Mouse (Mus musculus) fat pad, adult 2 months (tissue): ENCODE data around the gene Plekhg3.
A peak's percentile ranks its signal among the peaks of the same experiment; 100 is the strongest.

Source experiments
- DNase-seq: peaks from one replicate; pipeline ENCODE4 v3.0.0-alpha.2; 2011; ENCODE audit warnings: low read depth, low spot score; ENCODE audit errors: extremely low read depth

Plekhg3 gene

GRCm38 (mm10) chr12:76527245-76527881 lies 3.3 kb upstream of the Plekhg3 start:
- DNase-seq, result no peak

GRCm38 (mm10) chr12:76528766-76529165 lies 1.9 kb upstream of the Plekhg3 start:
- no peak for DNase-seq

- DNase-seq, result no peak
Measured at GRCm38 (mm10) chr12:76531986-76532925, 1.6 kb downstream of the Plekhg3 start.

DNA sequence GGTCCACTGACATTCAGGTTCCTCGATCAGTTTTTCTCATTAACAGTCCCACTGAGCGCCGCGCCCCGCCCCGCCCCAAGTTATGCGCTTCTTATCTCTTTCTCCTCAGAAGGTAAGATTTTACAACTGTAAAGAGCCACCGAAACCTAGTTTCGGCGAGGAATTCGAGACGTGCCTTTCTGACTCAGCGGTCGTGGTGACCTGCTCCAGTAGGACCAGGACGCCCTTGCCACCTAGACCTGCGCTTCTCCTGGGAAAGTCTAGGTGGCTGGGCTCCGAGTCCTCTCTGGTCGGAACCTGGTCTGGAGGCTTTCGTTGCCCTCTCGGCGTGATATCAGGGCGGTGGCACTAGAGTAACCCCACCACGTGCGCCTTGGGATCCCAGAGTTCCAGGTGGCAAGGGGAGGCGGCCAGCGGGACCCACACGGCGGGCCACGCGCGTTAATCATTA lies 2.3 kb downstream of the Plekhg3 start:
- no peak for DNase-seq

GRCm38 (mm10) chr12:76533377-76534222 lies 2.9 kb downstream of the Plekhg3 start:
- no peak for DNase-seq

- no peak for DNase-seq
Measured at GRCm38 (mm10) chr12:76534233-76534632, 3.5 kb downstream of the Plekhg3 start.

- no peak for DNase-seq
Measured at GRCm38 (mm10) chr12:76534641-76535283, 4.1 kb downstream of the Plekhg3 start.

DNA sequence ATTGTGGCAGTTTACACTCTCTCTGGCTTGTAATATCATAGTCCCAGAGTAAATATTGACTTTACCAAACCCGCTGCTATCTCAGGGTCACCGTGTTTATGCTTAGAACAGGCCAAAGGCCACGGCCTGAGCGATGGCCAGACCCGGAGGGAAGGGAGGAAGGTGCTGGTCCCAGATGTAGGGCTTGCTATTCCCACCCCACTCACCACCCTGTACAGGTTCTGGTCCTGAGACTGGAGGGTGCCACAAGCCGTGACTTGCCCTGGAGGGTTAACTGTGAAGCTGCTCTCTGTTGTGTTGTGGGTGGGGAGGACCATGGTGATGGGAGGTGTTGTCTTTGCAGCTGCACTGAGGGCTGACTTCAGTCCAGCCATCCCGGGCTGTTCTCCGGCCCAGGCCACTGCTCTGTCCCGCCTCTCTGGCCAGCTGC lies 4.8 kb downstream of the Plekhg3 start:
- DNase-seq, result no peak

DNA sequence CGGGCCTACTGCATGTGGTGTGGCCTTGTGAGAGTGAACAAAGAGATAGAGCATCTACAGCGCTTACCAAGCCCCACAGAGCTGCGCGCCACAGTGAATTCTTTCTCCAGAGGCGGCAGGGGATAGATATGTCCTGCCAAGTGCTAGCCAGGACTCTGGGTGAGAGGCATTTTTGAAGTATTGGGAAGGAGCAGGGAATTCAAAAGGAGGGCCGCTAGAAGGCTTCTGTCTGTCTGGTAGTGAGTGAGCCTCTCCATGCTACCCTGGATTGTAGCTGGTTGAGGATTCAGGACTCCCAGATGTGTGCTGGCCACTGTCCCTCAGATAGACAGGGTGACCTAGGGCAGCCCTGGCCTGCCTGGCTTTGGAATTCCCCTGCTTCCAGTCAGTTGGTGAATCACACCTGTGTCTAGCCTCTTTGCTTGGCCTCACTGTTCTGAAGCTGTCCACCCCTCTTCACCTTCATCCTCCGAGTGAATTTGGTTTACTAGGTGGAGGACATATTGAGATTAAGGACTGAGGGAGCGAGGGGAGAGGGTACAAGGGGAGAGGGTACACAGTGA lies 6.0 kb downstream of the Plekhg3 start:
- no peak for DNase-seq

DNA sequence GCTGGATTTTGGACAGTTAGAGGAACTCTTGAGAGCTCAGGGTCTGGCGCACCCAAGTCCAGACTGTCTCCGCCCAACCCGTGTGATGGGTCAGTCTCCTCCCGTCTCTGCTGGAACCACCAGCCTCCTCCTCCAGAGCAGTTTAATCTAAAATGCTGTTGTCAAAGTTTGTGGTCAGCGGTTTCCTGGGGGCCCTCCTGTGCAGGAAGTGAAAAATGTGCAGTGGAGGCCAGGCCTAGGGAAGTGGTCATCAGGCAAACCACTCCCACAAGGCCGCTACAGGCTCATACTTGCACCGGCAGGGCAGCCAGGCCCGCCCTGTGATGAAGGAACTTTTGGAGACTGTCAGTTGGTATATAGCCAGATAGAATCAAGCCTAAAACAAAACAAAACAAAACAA lies 6.7 kb downstream of the Plekhg3 start:
- no peak for DNase-seq

DNA sequence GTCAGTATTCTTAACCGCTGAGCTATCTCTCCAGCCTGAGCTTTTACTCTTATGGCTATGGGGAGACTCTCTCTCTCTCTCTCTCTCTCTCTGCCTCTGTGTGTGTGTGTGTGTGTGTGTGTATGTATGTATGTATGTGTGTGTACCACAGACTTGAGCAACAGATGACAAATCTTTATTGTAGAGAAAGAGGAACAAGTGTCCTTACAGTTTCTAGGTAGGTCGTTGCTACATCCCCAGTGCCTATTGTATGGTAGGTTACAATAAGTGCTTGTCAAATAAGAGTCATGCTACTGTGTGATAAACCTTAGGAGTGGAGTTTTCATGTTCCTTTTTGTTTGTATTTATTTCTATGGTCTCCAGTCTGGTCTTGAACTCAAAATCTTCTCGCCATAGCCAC lies 9.5 kb downstream of the Plekhg3 start:
- no peak for DNase-seq

DNA sequence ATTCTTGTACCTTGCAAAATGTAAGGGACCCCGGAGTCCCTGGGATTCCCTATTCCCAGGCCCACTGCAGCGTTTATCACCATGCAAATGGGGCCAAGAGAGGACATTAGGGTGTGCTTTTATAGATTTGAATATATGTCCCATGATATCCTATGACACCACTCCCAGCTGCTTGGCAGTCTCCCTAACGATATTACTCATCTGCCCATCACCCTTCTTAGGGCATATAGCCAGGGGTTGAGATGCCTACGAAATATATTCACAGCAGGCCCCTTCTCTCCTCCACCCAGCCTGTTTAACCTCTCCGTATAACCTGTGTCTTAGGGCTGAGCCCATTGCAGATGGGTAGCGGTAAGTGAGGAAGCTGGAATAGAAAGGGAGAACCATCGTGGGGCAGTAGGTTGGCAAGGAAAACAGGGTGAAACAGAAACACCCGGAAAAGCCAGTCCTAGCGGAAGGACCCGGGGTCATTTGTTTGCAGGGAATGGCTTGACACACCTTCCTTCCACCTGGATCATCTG lies 10.1 kb downstream of the Plekhg3 start:
- DNase-seq, result no peak

DNA sequence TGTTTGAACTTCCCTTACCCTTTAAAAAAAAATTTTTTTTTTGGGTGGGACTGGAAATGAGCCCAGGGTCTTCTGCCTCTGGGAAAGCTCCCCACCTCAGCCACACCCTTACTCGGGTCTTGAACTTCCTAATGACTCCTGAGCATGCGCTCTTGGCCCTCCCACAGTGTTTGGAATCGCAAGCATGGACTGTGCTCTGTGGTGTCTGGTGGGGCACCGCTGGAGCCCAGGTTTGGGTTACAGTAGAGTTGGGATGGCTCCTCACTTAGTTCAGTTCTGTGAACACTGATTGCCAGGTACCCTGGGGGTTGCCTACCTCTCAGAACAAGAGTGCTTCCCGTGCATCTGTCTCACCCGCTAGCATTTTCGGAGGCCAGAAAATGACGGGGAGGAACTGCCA lies 10.8 kb downstream of the Plekhg3 start:
- DNase-seq, result no peak

DNA sequence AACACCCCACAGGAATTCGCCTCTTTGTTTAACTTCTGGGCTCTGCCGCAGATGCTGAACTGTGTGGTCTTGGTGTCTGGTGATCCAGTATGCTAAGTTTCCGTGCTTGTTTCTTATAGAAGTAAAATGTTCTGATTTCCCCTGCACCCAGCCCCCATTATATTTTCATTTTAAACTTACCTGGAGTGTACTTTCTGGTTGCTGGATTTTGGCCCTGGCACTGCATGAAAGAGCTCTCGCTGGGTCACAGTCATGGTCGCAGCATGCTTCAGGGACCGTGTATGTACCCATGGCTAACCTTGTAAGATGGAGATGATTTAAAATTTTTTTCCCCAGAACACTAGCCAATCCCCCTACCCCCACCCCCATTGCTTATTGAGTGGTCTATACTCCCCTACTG lies 11.2 kb downstream of the Plekhg3 start:
- DNase-seq, result no peak

DNA sequence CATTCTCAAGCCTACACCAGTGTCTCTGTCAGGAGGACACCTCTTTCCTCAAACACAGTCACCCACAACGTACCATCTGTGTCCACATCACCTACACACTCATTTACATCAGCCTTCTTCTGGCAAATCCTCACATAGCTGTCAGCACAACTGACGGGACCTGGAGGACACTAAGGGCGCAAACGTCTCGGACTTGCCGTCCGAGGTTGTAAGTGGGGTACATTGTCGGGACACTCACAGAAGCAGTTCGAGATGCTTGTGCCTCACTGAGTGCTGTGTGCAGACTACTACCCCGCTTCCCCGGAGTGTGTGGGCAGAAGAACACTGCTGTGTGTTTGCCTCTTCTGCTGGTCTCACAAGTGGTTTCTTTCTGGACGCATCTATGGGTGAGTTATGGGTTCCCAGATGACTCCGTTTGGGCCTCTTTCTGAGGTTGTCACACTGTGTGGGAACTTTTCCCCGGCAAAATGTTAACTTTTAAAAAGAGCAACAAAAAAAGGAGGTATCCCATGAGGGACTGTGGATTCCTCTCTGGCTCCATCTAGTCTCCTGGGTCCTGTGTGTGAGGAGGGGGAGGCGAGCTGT lies 15.2 kb downstream of the Plekhg3 start:
- DNase-seq, result no peak

- DNase-seq, result no peak
Measured at GRCm38 (mm10) chr12:76546383-76547276, 15.9 kb downstream of the Plekhg3 start.

GRCm38 (mm10) chr12:76547409-76548081 lies 16.9 kb downstream of the Plekhg3 start:
- peak; percentile 95 for DNase-seq

DNA sequence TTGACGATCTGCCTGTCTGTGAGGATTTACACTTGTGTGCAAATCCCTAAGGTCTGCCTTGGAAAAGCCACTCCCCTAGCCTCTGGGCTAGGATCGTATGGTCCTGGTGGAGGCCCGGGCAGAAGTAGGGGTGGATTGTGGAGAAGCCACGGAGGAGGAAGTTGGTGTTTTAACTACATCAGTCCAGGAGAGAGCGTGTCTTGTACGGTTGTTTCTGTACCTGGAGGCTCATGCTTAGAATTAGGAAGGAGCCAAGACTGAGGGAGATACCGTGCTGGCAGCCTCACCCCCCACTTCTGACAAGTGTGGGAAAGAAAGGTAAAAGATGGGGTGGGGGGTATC lies 17.4 kb downstream of the Plekhg3 start:
- no peak for DNase-seq
